Mouse (Mus musculus) liver, embryonic 11.5 days (tissue): ENCODE results near the gene Med22. TPM values are rescaled to one million over a fixed set of nuclear protein-coding genes. Genes with fewer than 3 reads are reported as not detected.
A peak's percentile ranks its signal among the peaks of the same experiment; 100 is the strongest.

Source experiments
- ATAC-seq: fragments of 200-750 bp; cut with Nextera tagmentation; replicated peaks from 2 replicates; pipeline ENCODE4 v1.8.0; 2017; ENCODE audit warnings: moderate number of reproducible peaks, mild to moderate bottlenecking, moderate TSS enrichment, moderate library complexity; ENCODE audit not compliant: low FRiP score
- DNase-seq: peaks from one replicate; pipeline ENCODE4 v3.0.0-alpha.2; 2017; ENCODE audit warnings: low spot score
- H3K27ac ChIP-seq: fragments of 300-500 bp; sonication (generic); 2 replicates; pipeline ENCODE4 v1.5.1; 2014; ENCODE audit warnings: mild to moderate bottlenecking, low read depth, low read length, control low read depth
- H3K27me3 ChIP-seq: fragments of 300-500 bp; sonication (generic); replicated peaks from 2 replicates; pipeline ENCODE4 v1.6.1; 2014; ENCODE audit warnings: low read length, mixed read lengths; ENCODE audit not compliant: control insufficient read depth, insufficient read depth
- H3K36me3 ChIP-seq: fragments of 300-500 bp; sonication (generic); 2 replicates; pipeline ENCODE4 v1.6.1; 2014; ENCODE audit warnings: mild to moderate bottlenecking, low read length, moderate library complexity, mixed read lengths; ENCODE audit not compliant: control insufficient read depth, insufficient read depth
- H3K4me1 ChIP-seq: fragments of 300-500 bp; sonication (generic); replicated peaks from 2 replicates; pipeline ENCODE4 v1.6.1; 2014; ENCODE audit warnings: low read length, mixed read lengths; ENCODE audit not compliant: control insufficient read depth, insufficient read depth
- H3K4me2 ChIP-seq: fragments of 300-500 bp; sonication (generic); 2 replicates; pipeline ENCODE4 v1.6.1; 2014; ENCODE audit warnings: mild to moderate bottlenecking, control low read depth, moderate library complexity
- H3K4me3 ChIP-seq: fragments of 300-500 bp; sonication (generic); 2 replicates; pipeline ENCODE4 v1.5.1; 2014; ENCODE audit warnings: low read depth, low read length, control low read depth
- H3K9ac ChIP-seq: fragments of 300-500 bp; sonication (generic); 2 replicates; pipeline ENCODE4 v1.6.1; 2014; ENCODE audit warnings: low read depth, low read length, control low read depth
- H3K9me3 ChIP-seq: fragments of 300-500 bp; sonication (generic); 2 replicates; pipeline ENCODE4 v1.6.1; 2016; ENCODE audit warnings: low read length, inconsistent platforms, mixed read lengths; ENCODE audit not compliant: control insufficient read depth
- WGBS: fragments of 180-500 bp; shearing (Covaris S2); extraction: QIAGEN DNeasy Blood & Tissue Kit; methylation state at CpG from one replicate; pipeline ENCODE4 v1.1.7; 2014; 5-methylcytosine and 5-hydroxymethylcytosine counted together
- polyA plus RNA-seq: library from polyadenylated mRNA; unstranded; fragments of >200 nt; fragmentation: Nextera tagmentation; extraction: Ambion mirVana; gene quantifications from 2 replicates; pipeline ENCODE4 v1.2.1, GENCODE M21; 2014

The Med22 gene
- polyA plus RNA-seq, result 34.8 and 39.1 TPM in 2 replicates

GRCm38 (mm10) chr2:26910124-26910993 lies at the start of gene Med22, which contains the start of gene Rpl7a:
Med22 (minus strand) TSS chr2:26910677.
Rpl7a (plus strand) TSS chr2:26910764.
- WGBS, result under 1% methylated on average over 74 of the region's 74 CpGs
- DNase-seq, result peak; percentile 96
- ATAC-seq, result peak; percentile 89
- peak within 1 kb of the TSS; percentile 81 for H3K27ac ChIP-seq
- H3K36me3 ChIP-seq, result peaks cover 47% of the 10 kb centered on the region
- no peaks in the 10 kb centered on the region for H3K9me3 ChIP-seq
- no peaks in the 10 kb centered on the region for H3K27me3 ChIP-seq
- H3K4me2 ChIP-seq, result peak within 1 kb of the TSS; percentile 96
- peaks cover 36% of the 10 kb centered on the region for H3K4me1 ChIP-seq
- peak within 1 kb of the TSS; percentile 87 for H3K9ac ChIP-seq
- H3K4me3 ChIP-seq, result peak within 1 kb of the TSS; percentile 79

- ATAC-seq (no peak), DNase-seq (no peak)
- 86% methylated on average over 2 of the region's 2 CpGs for WGBS
- no peaks in the 10 kb centered on the region for H3K27me3 ChIP-seq
- no peak overlapping the region for H3K27ac ChIP-seq
- H3K9ac ChIP-seq, result no peak overlapping the region
- H3K9me3 ChIP-seq, result no peaks in the 10 kb centered on the region
- no peak overlapping the region for H3K4me3 ChIP-seq
- peaks cover 61% of the 10 kb centered on the region for H3K36me3 ChIP-seq
- H3K4me1 ChIP-seq, result no peaks in the 10 kb centered on the region; the same call in 1 of the 2 replicates
- H3K4me2 ChIP-seq, result no peak overlapping the region
Measured at GRCm38 (mm10) chr2:26957488-26957859, 47.0 kb upstream of the Med22 start.

DNA sequence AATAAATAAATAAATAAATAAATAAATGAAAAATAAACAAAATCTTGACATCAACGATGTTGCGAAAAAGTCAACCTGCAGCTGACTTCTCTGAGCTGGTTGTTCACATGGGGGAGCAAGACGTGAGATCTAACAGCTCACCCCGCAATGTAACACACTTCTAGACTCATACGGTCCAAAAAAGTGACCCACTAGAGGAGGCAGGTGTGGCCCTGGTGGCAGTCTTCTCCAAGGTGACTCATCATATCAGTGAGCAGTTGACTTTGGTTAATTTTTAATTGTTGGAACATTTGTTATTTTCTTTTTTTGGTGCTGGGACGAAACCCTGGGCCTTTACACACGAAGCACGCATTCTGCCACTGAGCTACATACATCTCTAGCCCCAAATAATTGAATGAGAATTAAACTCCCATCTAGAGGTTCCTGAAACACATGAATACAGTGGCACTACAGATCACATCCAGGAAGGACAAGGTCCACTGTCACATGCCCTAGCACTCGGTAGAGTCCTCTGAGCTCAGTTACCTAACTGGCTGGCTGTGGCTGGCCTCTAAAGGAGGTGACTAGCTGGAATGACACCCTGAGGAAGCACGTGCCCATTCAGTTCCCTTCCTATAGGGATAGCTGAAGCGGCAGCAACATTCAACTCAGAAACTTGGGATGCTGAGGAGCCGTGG lies 46.5 kb upstream of the Med22 start:
- no peak overlapping the region for H3K4me3 ChIP-seq
- no peaks in the 10 kb centered on the region for H3K9me3 ChIP-seq
- 89% methylated on average over 12 of the region's 12 CpGs for WGBS
- H3K36me3 ChIP-seq, result peaks cover 59% of the 10 kb centered on the region
- H3K4me2 ChIP-seq, result no peak overlapping the region
- ATAC-seq, result 0 out of 2 replicates have a peak, but pooled peaks have one; percentile 31
- no peaks in the 10 kb centered on the region; the same call in 1 of the 2 replicates for H3K4me1 ChIP-seq
- DNase-seq, result no peak
- no peak overlapping the region for H3K27ac ChIP-seq
- no peak overlapping the region for H3K9ac ChIP-seq
- no peaks in the 10 kb centered on the region for H3K27me3 ChIP-seq

GRCm38 (mm10) chr2:26954735-26955395 lies 44.4 kb upstream of the Med22 start:
- Histone ChIP-seq H3K4me2 (no peak overlapping the region), H3K36me3 (peaks cover 46% of the 10 kb centered on the region), H3K27me3 (no peaks in the 10 kb centered on the region), H3K4me3 (no peak overlapping the region), H3K4me1 (no peaks in the 10 kb centered on the region), H3K9ac (no peak overlapping the region), H3K27ac (no peak overlapping the region), H3K9me3 (no peaks in the 10 kb centered on the region)
- DNase-seq, result no peak
- ATAC-seq, result no peak
- 92% methylated on average over 2 of the region's 2 CpGs for WGBS

DNA sequence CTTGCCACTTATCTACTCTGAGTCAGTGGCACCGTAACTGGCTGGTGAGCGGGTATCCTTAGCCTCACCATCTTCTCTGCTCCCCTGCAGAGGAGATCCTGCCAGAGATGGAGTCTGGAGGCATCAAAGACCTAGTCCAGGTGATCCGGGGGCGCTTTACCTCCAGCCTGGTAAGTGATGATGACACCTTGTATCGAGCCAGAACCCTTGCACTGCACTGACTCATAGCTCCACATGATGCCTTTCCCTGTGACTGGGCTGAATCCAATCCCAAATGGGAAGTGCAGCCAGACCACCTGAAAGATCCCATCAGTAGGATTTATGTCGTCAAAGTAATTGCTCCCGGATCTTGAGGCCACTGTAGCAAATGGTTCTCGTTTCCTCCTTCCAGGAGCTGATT lies 42.4 kb upstream of the Med22 start:
- Histone ChIP-seq H3K9ac (no peak overlapping the region), H3K36me3 (peaks cover 33% of the 10 kb centered on the region), H3K4me3 (no peak overlapping the region), H3K27ac (no peak overlapping the region), H3K4me1 (no peaks in the 10 kb centered on the region), H3K4me2 (no peak overlapping the region), H3K27me3 (no peaks in the 10 kb centered on the region), H3K9me3 (no peaks in the 10 kb centered on the region)
- WGBS, result 89% methylated on average over 8 of the region's 8 CpGs
- DNase-seq (no peak), ATAC-seq (no peak)

DNA sequence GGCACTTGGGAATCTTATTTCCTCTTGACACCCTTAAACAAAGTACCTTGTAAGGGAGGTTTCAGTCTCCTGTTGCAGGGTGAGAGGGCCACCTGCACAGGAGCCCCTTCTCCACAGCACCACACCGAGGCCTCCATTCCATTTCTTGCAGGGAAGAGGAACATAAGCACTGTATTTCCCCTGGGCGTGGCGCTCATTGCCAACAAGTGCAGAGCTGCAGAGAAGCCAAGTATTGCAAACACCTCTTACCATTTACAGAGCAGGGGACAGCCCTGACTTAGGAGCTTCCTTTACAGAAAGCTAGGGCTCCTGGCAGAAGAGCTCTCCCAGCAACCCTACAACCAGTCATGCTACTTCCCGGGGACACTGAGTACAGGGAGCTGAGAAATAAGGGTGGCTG lies 41.7 kb upstream of the Med22 start:
- ATAC-seq, result no peak
- Histone ChIP-seq H3K27me3 (no peaks in the 10 kb centered on the region), H3K4me2 (no peak overlapping the region), H3K9me3 (no peaks in the 10 kb centered on the region), H3K36me3 (peaks cover 28% of the 10 kb centered on the region), H3K27ac (no peak overlapping the region), H3K4me1 (no peaks in the 10 kb centered on the region), H3K4me3 (no peak overlapping the region), H3K9ac (no peak overlapping the region)
- no peak for DNase-seq
- 87% methylated on average over 4 of the region's 4 CpGs for WGBS

GRCm38 (mm10) chr2:26951346-26951905 lies 40.9 kb upstream of the Med22 start:
- DNase-seq, result no peak
- no peak overlapping the region for H3K4me3 ChIP-seq
- H3K9ac ChIP-seq, result no peak overlapping the region
- 90% methylated on average over 8 of the region's 8 CpGs for WGBS
- H3K9me3 ChIP-seq, result no peaks in the 10 kb centered on the region
- ATAC-seq, result no peak
- no peak overlapping the region for H3K4me2 ChIP-seq
- H3K27ac ChIP-seq, result no peak overlapping the region
- no peaks in the 10 kb centered on the region for H3K4me1 ChIP-seq
- H3K27me3 ChIP-seq, result no peaks in the 10 kb centered on the region
- H3K36me3 ChIP-seq, result peaks cover 22% of the 10 kb centered on the region

DNA sequence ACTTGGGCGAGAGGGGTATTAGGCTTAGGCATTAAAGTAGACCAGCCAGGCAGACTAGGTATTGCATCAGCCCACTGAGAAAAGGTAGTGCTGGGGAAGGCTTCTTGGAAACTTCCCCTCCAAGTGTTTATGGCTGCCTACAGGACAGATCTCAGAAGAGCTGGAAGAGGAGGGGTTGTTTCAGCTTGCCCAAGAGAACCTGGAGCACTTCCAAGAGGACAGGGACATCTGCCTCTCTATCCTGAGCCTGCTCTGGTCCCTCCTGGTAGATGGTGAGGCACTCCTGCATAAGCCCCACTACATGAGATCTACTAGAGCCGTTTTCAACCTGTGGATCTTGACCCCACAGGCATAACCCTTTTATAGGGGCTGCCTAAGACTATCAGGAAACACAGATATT lies 39.9 kb upstream of the Med22 start:
- H3K36me3 ChIP-seq, result peaks cover 13% of the 10 kb centered on the region
- no peaks in the 10 kb centered on the region for H3K4me1 ChIP-seq
- no peaks in the 10 kb centered on the region for H3K9me3 ChIP-seq
- no peak overlapping the region for H3K4me3 ChIP-seq
- 80% methylated on average over 2 of the region's 2 CpGs for WGBS
- H3K27me3 ChIP-seq, result no peaks in the 10 kb centered on the region
- no peak overlapping the region for H3K27ac ChIP-seq
- no peak overlapping the region for H3K4me2 ChIP-seq
- no peak overlapping the region for H3K9ac ChIP-seq
- ATAC-seq (no peak), DNase-seq (no peak)
